Mouse (Mus musculus) large intestine, adult 2 months (tissue): Measurements from ENCODE around the gene Klhl25. TPM values are rescaled to one million over a fixed set of nuclear protein-coding genes. Genes with fewer than 3 reads are reported as not detected.
"Not testable (repeated sequence)": the region's sequence is repeated elsewhere in the genome, so short reads cannot be mapped to it uniquely, and the experiment has no call there.

Source experiments
- DNase-seq: peaks from one replicate; pipeline ENCODE4 v3.0.0-alpha.2; 2012; ENCODE audit warnings: low read depth, low spot score
- WGBS: fragments of 180-500 bp; shearing (Covaris S2); methylation state at CpG from one replicate; pipeline ENCODE4 v1.1.7; 2018; 5-methylcytosine and 5-hydroxymethylcytosine counted together
- polyA plus RNA-seq: library from polyadenylated mRNA; depleted of rRNA; stranded (reverse); fragments of >200 nt; gene quantifications from 2 replicates; pipeline ENCODE4 v1.2.3, GENCODE M21; 2012

Klhl25 gene
- polyA plus RNA-seq, 1 experiment = 8.9 TPM

- WGBS = 68% methylated on average over 4 of the region's 4 CpGs
Observed at GRCm38 (mm10) chr7:75840071-75840470, 8.0 kb upstream of the Klhl25 start.

GRCm38 (mm10) chr7:75842306-75842705 lies 5.8 kb upstream of the Klhl25 start:
- 87% methylated on average over 3 of the region's 3 CpGs for WGBS
- DNase-seq = no peak

More at GRCm38 (mm10) chr7:75840071-75840470, 8.0 kb upstream of the Klhl25 start:
- no peak for DNase-seq

- 97% methylated on average over 1 of the region's 1 CpGs for WGBS
- DNase-seq = no peak
Observed at GRCm38 (mm10) chr7:75845936-75846335, 2.2 kb upstream of the Klhl25 start.

DNA sequence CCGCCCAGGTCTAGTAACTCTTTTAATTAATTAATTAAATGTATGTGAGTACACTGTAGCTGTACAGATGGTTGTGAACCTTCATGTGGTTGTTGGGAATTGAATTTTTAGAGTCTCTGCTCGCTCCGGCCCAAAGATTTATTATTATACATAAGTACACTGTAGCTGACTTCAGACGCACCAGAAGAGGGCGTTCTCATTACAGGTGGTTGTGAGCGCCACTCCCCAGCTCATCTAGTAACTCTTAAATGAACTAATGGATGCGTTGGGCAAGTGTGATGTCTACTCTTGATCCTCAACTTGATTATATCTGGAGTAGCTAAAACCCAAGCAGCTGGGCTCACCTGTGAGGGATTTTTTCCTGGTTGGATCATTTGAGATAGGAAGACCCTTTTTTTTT lies 1.2 kb upstream of the Klhl25 start:
- no peak for DNase-seq
- WGBS = 54% methylated on average over 7 of the region's 7 CpGs

DNA sequence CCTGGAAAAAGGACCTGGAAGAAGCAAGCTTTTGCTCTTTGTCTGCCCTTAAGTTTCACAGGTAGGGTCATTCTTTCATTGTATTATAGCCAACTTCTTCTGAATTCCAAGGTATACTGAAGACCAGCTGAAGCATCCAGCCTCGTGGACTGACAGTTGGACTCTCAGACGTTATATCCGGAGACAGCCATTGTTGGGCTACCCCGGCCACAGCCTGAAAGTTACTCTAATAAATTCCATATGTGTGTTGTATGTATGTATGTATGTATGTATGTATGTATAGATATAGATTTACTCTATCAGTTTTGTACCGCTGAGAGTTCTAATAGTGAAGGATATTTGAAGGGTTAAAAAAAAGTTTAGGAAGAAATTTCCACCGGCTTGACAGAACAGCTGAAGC lies 621 bp upstream of the Klhl25 start:
- no peak for DNase-seq
- 5% methylated on average over 6 of the region's 6 CpGs for WGBS

- WGBS = 1% methylated on average over 25 of the region's 25 CpGs
- DNase-seq = no peak
Observed at GRCm38 (mm10) chr7:75848776-75849670, 913 bp downstream of the Klhl25 start.

- not testable (repeated sequence) for DNase-seq
- WGBS = 92% methylated on average over 1 of the region's 3 CpGs
Observed at GRCm38 (mm10) chr7:75850396-75850795, 2.3 kb downstream of the Klhl25 start.

DNA sequence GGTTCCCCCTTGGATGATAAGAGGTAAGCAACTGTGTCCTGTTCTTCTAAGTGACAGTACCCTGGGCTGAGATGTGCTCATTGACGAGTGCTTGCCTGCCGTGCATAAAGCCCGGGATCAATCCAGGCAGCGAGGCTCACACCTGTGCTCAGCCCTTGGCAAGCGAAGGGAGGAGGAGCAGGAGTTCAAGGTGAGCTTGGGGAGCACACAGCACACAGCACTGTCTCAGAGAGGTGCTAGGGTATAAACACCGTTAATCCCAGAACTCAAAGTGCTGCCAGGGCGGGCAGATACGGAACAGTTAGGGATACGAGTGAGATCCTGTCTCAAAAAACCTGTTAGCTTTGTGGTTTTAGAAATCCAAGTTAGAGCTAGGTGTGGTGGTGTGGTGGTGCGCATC lies 3.2 kb downstream of the Klhl25 start:
- DNase-seq = no peak
- WGBS = 88% methylated on average over 10 of the region's 10 CpGs

DNA sequence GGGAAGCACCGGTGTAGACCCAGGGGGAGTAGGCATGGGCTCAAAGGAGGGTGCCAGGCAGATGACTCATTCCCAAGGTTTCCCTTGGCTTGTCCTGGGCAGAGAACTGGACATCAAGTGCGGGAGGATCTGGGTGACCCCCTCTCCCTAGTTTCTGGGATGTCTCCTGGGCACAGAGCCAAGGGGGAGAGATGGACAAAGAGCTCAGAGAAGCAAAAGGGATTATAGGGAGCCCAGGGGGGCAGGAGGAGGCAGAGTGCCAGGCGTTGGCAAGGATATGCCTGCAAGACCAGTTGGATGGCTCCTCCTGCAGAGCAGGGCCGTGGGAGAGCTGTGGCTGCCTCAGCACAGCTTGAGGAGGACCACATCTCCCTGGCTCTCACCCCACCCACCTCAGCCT lies 4.3 kb downstream of the Klhl25 start:
- 42% methylated on average over 4 of the region's 4 CpGs for WGBS
- no peak for DNase-seq

- 79% methylated on average over 8 of the region's 8 CpGs for WGBS
Observed at GRCm38 (mm10) chr7:75853171-75853830, 5.2 kb downstream of the Klhl25 start.

GRCm38 (mm10) chr7:75854231-75854925 lies 6.3 kb downstream of the Klhl25 start:
- no peak for DNase-seq
- WGBS = 73% methylated on average over 6 of the region's 6 CpGs

More at GRCm38 (mm10) chr7:75853171-75853830, 5.2 kb downstream of the Klhl25 start:
- DNase-seq = no peak

GRCm38 (mm10) chr7:75855028-75855427 lies 6.9 kb downstream of the Klhl25 start:
- WGBS = 73% methylated on average over 6 of the region's 6 CpGs
- no peak for DNase-seq

DNA sequence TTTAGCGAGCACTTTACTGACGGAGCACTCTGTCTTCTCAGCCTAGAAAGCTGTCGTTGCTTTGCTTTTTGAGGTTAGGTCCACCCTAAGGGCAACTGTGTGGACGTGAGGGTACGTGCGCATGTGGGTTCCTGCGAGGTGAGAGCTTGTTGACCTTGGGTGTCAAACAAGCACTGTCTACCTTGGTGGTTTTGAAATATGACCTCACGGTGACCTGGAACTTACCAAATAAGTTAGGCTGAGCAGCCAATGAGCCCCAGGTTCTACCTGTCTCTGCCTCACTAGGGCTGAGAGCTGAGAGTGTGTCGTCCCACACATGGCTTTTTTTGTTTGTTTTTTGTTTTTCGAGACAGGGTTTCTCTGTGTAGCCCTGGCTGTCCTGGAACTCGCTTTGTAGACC lies 8.1 kb downstream of the Klhl25 start:
- no peak for DNase-seq
- WGBS = 92% methylated on average over 11 of the region's 11 CpGs

DNA sequence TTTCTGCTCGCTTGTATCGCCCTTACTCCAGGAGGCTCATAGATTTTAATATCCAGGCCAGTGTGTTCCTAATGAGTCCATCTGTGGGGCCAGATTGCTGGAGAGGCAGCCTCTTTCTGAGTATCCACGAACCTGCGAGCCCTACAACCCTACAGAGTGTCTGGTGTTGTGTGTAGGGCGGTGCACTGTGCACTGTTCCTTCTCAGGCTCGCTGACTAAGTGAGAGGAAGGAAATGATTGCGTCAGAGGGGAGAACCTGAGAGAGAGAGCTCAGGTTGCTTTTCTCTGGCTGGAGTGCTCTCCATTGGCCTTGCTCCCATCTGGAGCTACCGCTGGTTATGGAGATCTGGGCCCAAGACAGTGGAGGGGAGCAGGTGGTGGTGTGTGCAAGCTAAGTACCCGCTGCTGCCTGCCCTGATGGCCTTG lies 11.7 kb downstream of the Klhl25 start:
- no peak for DNase-seq
- 79% methylated on average over 9 of the region's 9 CpGs for WGBS

- DNase-seq = not testable (repeated sequence)
- WGBS = 50% methylated on average over 7 of the region's 7 CpGs
Observed at GRCm38 (mm10) chr7:75861638-75862426, 13.7 kb downstream of the Klhl25 start.

- 41% methylated on average over 6 of the region's 6 CpGs for WGBS
- DNase-seq = not testable (repeated sequence)
Observed at GRCm38 (mm10) chr7:75862427-75862781, 14.3 kb downstream of the Klhl25 start.

GRCm38 (mm10) chr7:75863248-75863911 lies 15.3 kb downstream of the Klhl25 start:
- 70% methylated on average over 5 of the region's 5 CpGs for WGBS
- not testable (repeated sequence) for DNase-seq

- no peak for DNase-seq
- WGBS = 97% methylated on average over 6 of the region's 6 CpGs
Observed at GRCm38 (mm10) chr7:75865026-75865425, 16.9 kb downstream of the Klhl25 start.

DNA sequence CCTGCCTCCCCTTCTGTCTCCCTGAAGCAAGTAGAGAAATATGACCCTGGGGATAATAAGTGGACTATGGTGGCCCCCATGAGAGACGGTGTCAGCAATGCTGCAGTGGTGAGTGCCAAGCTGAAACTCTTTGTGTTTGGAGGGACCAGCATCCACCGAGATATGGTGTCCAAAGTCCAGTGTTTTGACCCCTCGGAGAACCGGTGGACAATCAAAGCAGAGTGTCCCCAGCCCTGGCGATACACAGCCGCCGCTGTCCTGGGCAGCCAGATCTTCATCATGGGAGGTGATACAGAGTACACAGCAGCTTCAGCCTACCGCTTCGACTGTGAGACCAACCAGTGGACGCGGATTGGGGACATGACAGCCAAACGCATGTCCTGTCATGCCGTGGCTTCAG lies 18.4 kb downstream of the Klhl25 start:
- WGBS = 89% methylated on average over 13 of the region's 13 CpGs
- DNase-seq = no peak
